Mouse (Mus musculus) kidney, embryonic 14.5 days (tissue): Measurements from ENCODE around the gene Crocc. TPM values are rescaled to one million over a fixed set of nuclear protein-coding genes. Genes with fewer than 3 reads are reported as not detected.
A peak's percentile ranks its signal among the peaks of the same experiment; 100 is the strongest.

Experiments used
- ATAC-seq: fragments of 200-750 bp; cut with Nextera tagmentation; 2 replicates; pipeline ENCODE4 v1.8.0; 2017; ENCODE audit warnings: moderate number of reproducible peaks, mild to moderate bottlenecking, moderate TSS enrichment, moderate library complexity; ENCODE audit not compliant: low FRiP score, low TSS enrichment
- H3K27ac ChIP-seq: fragments of 300-500 bp; sonication (generic); 2 replicates; pipeline ENCODE4 v1.5.1; 2014; ENCODE audit warnings: low read depth, mild to moderate bottlenecking, low read length, moderate library complexity, mixed read lengths
- H3K27me3 ChIP-seq: fragments of 300-500 bp; sonication (generic); 2 replicates; pipeline ENCODE4 v1.6.1; 2014; ENCODE audit warnings: mild to moderate bottlenecking, low read length; ENCODE audit not compliant: control insufficient read depth, insufficient read depth
- H3K36me3 ChIP-seq: fragments of 300-500 bp; sonication (generic); 2 replicates; pipeline ENCODE4 v1.6.1; 2014; ENCODE audit warnings: low read length, mixed read lengths; ENCODE audit not compliant: control insufficient read depth, insufficient read depth
- H3K4me1 ChIP-seq: fragments of 300-500 bp; sonication (generic); 2 replicates; pipeline ENCODE4 v1.6.1; 2014; ENCODE audit warnings: low read length, mixed read lengths; ENCODE audit not compliant: control insufficient read depth, insufficient read depth
- H3K4me2 ChIP-seq: fragments of 300-500 bp; sonication (generic); replicated peaks from 2 replicates; pipeline ENCODE4 v1.6.1; 2014; ENCODE audit warnings: low read depth, mild to moderate bottlenecking, low read length
- H3K4me3 ChIP-seq: fragments of 300-500 bp; sonication (generic); 2 replicates; pipeline ENCODE4 v1.5.1; 2014; ENCODE audit warnings: mild to moderate bottlenecking, low read length
- H3K9ac ChIP-seq: fragments of 300-500 bp; sonication (generic); 2 replicates; pipeline ENCODE4 v1.6.1; 2014; ENCODE audit warnings: low read depth, mild to moderate bottlenecking, low read length, moderate library complexity
- H3K9me3 ChIP-seq: fragments of 300-500 bp; sonication (generic); 2 replicates; pipeline ENCODE4 v1.6.1; 2016; ENCODE audit warnings: low read length; ENCODE audit not compliant: control insufficient read depth
- WGBS: fragments of 180-500 bp; shearing (Covaris S2); extraction: QIAGEN DNeasy Blood & Tissue Kit; methylation state at CpG from one replicate; pipeline ENCODE4 v1.1.7; 2014; 5-methylcytosine and 5-hydroxymethylcytosine counted together
- polyA plus RNA-seq: library from polyadenylated mRNA; unstranded; fragments of >200 nt; fragmentation: Nextera tagmentation; extraction: Ambion mirVana; gene quantifications from 2 replicates; pipeline ENCODE4 v1.2.1, GENCODE M21; 2014

The Crocc gene
- polyA plus RNA-seq, result 10.3 and 13.2 TPM in 2 replicates

- peak; percentile 95 for ATAC-seq
- Histone ChIP-seq H3K4me2 (peak within 1 kb of the TSS; percentile 67), H3K36me3 (peaks cover 3% of the 10 kb centered on the region; the same call in 1 of the 2 replicates), H3K27ac (peak within 1 kb of the TSS; percentile 93), H3K4me3 (peak within 1 kb of the TSS; percentile 72), H3K27me3 (no peaks in the 10 kb centered on the region), H3K9me3 (no peaks in the 10 kb centered on the region), H3K4me1 (peaks cover 14% of the 10 kb centered on the region; the same call in 1 of the 2 replicates), H3K9ac (peak within 1 kb of the TSS; percentile 87)
- under 1% methylated on average over 76 of the region's 77 CpGs for WGBS
These were observed at the start of gene Crocc for GRCm38 (mm10) chr4:141060426-141061301. Gene Crocc, minus strand, starts transcription at chr4:141060550.

DNA sequence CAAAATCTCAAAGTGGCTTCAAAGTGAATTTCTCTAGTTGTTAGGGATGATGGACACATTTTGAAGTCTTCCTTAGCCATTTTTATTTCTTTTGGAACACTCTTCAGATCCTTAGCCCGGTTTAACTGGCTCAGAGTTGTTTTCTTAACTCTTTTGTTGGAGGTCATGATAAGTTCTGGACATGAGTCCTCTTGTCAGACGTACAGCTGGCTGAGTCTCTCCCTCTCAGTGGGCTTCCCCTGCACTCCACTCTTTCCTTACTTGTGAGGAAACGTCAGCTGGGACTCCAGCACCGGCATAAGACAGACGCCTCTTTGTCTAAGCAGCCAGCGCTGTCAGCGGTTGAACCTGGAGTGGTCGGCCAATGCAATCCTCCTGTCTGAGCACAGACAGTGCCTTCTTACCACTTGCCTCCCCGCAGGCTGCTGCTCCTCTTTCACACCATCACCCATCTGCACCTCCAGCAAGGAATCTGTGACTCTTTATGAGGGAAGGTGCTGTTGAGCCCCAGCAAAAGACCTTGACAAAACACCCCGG is 47.9 kb upstream of the Crocc start:
- H3K27me3 ChIP-seq, result no peaks in the 10 kb centered on the region
- no peak; the same call in 1 of the 2 replicates for ATAC-seq
- H3K4me1 ChIP-seq, result no peaks in the 10 kb centered on the region
- no peak overlapping the region for H3K4me3 ChIP-seq
- WGBS, result 38% methylated on average over 10 of the region's 10 CpGs
- peaks cover 29% of the 10 kb centered on the region; the same call in 1 of the 2 replicates for H3K36me3 ChIP-seq
- peaks cover 6% of the 10 kb centered on the region for H3K9me3 ChIP-seq
- no peak overlapping the region for H3K9ac ChIP-seq
- no peak overlapping the region for H3K4me2 ChIP-seq
- H3K27ac ChIP-seq, result 0 out of 2 replicates have a peak overlapping the region, but pooled peaks have one; percentile 17

GRCm38 (mm10) chr4:141106526-141107183 is 46.3 kb upstream of the Crocc start:
- no peak overlapping the region for H3K27ac ChIP-seq
- WGBS, result 74% methylated on average over 16 of the region's 16 CpGs
- no peak overlapping the region for H3K4me2 ChIP-seq
- H3K27me3 ChIP-seq, result no peaks in the 10 kb centered on the region
- ATAC-seq, result no peak
- peaks cover 6% of the 10 kb centered on the region for H3K9me3 ChIP-seq
- H3K4me1 ChIP-seq, result no peaks in the 10 kb centered on the region
- H3K9ac ChIP-seq, result no peak overlapping the region
- peaks cover 15% of the 10 kb centered on the region; the same call in 1 of the 2 replicates for H3K36me3 ChIP-seq
- no peak overlapping the region for H3K4me3 ChIP-seq

DNA sequence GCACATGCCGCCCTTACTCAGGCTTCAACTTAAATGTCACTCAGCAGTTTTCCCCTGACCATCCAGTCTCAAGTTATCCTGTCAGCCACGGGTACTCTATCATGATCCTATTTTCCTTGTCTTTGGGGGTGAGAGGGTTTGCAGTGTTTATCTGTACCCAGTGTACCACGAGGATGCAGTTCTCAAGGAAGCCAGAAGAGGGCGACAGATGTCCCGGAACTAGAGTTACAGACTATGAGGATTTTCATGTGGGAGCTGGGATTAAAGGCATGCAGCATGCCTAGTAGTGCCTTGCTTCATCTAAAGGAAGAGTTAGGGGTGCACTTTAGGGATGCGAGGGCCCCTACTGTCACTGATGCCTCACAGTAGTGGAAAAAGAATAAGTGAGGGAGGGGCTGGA is 41.5 kb upstream of the Crocc start:
- H3K27me3 ChIP-seq, result no peaks in the 10 kb centered on the region
- H3K4me1 ChIP-seq, result no peaks in the 10 kb centered on the region
- no peaks in the 10 kb centered on the region for H3K36me3 ChIP-seq
- ATAC-seq, result no peak
- no peak overlapping the region for H3K4me3 ChIP-seq
- H3K9ac ChIP-seq, result no peak overlapping the region
- no peaks in the 10 kb centered on the region for H3K9me3 ChIP-seq
- no peak overlapping the region for H3K27ac ChIP-seq
- no peak overlapping the region for H3K4me2 ChIP-seq
- WGBS, result 70% methylated on average over 6 of the region's 6 CpGs

GRCm38 (mm10) chr4:141101291-141101690 is 40.9 kb upstream of the Crocc start:
- H3K4me1 ChIP-seq, result no peaks in the 10 kb centered on the region
- no peak overlapping the region for H3K4me2 ChIP-seq
- H3K36me3 ChIP-seq, result no peaks in the 10 kb centered on the region
- WGBS, result 88% methylated on average over 9 of the region's 9 CpGs
- no peak overlapping the region for H3K4me3 ChIP-seq
- H3K27me3 ChIP-seq, result no peaks in the 10 kb centered on the region
- no peak overlapping the region for H3K9ac ChIP-seq
- H3K27ac ChIP-seq, result no peak overlapping the region
- H3K9me3 ChIP-seq, result no peaks in the 10 kb centered on the region
- ATAC-seq, result no peak

DNA sequence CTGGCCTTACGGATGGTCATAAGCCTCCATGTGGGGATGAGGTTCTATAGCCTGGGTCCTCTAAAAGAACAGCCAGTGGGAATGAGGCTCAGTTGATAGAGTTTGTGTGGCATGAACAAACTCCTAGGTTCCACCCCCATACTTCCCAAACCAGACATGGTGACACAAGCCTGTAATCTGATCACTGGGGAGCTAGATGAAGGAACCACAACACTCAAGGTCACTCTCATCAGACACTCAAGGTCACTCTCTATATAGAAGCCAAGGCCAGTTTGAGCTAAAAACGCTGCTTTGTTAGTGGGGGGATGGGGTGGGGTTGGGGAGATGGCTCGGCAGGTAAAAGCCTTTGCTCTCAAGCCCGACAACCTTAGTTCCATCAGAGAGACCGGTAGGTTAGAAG is 39.6 kb upstream of the Crocc start:
- Histone ChIP-seq H3K4me1 (no peaks in the 10 kb centered on the region), H3K9me3 (no peaks in the 10 kb centered on the region), H3K27ac (no peak overlapping the region), H3K36me3 (no peaks in the 10 kb centered on the region), H3K4me2 (no peak overlapping the region), H3K4me3 (no peak overlapping the region), H3K9ac (no peak overlapping the region), H3K27me3 (no peaks in the 10 kb centered on the region)
- 76% methylated on average over 5 of the region's 5 CpGs for WGBS
- no peak for ATAC-seq

DNA sequence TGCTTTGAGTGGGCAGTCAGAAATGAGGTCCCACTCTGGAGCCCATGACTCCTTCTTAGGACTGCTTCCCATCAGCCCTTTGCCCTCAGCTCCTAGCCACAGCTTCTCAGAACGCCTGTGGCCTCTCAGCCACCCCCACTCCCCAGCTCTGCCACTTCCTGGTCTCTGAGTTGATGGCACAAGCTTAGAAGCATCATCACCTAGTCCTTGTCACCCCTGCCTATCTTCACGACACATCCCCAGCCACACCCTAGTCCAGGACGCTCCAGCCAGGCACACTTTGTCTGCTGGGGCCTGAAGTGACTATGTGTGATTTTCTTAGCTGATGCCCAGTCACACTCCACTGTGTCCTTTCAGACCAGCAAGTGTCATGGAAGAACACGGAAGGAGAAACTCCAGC is 38.6 kb upstream of the Crocc start:
- Histone ChIP-seq H3K36me3 (no peaks in the 10 kb centered on the region), H3K27me3 (no peaks in the 10 kb centered on the region), H3K4me3 (no peak overlapping the region), H3K9me3 (no peaks in the 10 kb centered on the region), H3K9ac (no peak overlapping the region), H3K4me1 (no peaks in the 10 kb centered on the region), H3K27ac (no peak overlapping the region), H3K4me2 (no peak overlapping the region)
- WGBS, result 73% methylated on average over 4 of the region's 4 CpGs
- ATAC-seq, result no peak

DNA sequence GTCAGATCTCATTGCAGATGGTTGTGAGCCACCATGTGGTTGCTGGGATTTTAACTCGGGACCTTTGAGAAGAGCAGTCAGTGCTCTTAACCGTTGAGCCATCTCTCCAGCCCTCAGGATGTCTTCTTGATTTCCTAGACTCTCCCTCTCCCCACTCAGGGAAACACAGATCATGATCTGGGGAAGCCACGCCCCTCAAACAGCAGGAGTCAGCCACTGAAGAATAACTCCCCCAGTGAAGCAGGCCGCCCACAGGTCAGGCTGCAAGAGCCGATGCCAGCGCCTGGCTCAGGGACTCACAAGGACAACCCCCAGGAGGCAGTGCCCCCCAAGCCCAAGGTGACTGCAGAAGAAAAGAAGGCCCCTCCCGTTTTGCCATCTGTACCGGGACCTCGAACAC is 36.4 kb upstream of the Crocc start:
- peak; percentile 29; the same call in 1 of the 2 replicates for ATAC-seq
- WGBS, result 21% methylated on average over 9 of the region's 9 CpGs
- H3K4me1 ChIP-seq, result no peaks in the 10 kb centered on the region

DNA sequence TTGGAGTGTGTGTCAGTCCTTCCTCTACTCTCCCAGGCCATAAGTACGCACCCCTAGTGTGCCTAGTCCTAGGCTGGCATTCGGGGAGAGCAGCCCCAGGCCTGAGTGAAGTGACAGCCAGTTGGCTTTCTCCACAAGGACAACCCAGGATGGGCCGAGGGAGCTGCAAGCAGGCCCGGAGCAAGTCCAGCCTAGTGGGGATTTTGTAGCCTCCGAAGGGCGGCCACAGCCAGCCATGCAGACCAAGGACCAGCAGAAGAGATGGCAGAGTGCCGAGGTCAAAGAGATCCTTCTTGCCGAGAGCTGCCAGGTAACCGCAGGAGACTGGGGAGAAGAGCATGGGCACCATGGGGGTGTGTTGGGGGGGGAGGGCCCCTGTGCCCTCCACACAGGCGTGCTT is 34.7 kb upstream of the Crocc start:
- no peaks in the 10 kb centered on the region for H3K36me3 ChIP-seq
- no peak overlapping the region for H3K4me2 ChIP-seq
- H3K27ac ChIP-seq, result no peak overlapping the region
- 81% methylated on average over 10 of the region's 10 CpGs for WGBS
- H3K9ac ChIP-seq, result no peak overlapping the region
- no peaks in the 10 kb centered on the region for H3K9me3 ChIP-seq
- H3K4me1 ChIP-seq, result no peaks in the 10 kb centered on the region
- no peak for ATAC-seq
- H3K27me3 ChIP-seq, result no peaks in the 10 kb centered on the region
- H3K4me3 ChIP-seq, result no peak overlapping the region

More for the DNA sequence above, 36.4 kb upstream of the Crocc start:
- H3K27ac ChIP-seq, result no peak overlapping the region
- H3K27me3 ChIP-seq, result no peaks in the 10 kb centered on the region
- no peak overlapping the region for H3K9ac ChIP-seq
- no peaks in the 10 kb centered on the region for H3K9me3 ChIP-seq
- H3K4me2 ChIP-seq, result no peak overlapping the region
- H3K4me3 ChIP-seq, result no peak overlapping the region
- no peaks in the 10 kb centered on the region for H3K36me3 ChIP-seq
